Mouse (Mus musculus) urinary bladder, adult 2 months (tissue): Measurements from ENCODE around the gene Acvr1. TPM values are rescaled to one million over a fixed set of nuclear protein-coding genes. Genes with fewer than 3 reads are reported as not detected.

ENCODE experiments used
- DNase-seq: peaks from one replicate; pipeline ENCODE4 v3.0.0; 2022; ENCODE audit warnings: low spot score
- polyA plus RNA-seq: library from polyadenylated mRNA; depleted of rRNA; stranded (reverse); fragments of >200 nt; gene quantifications from 2 replicates; pipeline ENCODE4 v1.2.3, GENCODE M21; 2012

The Acvr1 gene
- polyA plus RNA-seq, 1 experiment = 21.9 TPM

DNA sequence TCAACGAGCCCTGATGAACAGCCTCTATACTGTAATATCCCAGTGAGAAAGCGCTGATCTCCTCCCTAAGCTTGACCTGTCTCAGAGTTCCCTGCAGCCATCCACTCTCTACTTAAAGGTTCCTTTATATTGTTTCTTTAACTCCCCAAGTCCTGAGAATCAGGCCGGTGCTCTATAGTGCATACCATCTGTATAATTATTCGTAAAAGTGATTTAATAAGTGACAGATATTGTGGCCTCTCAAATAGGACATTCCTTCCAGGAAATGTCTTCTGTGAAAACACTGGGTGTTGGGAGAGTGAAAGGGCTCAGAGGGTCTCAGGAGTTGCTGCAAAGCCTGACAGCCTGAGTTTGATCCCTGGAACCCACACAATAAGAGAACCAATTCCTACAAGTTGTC, 88.8 kb downstream of the Acvr1 start:
- DNase-seq = no peak

DNA sequence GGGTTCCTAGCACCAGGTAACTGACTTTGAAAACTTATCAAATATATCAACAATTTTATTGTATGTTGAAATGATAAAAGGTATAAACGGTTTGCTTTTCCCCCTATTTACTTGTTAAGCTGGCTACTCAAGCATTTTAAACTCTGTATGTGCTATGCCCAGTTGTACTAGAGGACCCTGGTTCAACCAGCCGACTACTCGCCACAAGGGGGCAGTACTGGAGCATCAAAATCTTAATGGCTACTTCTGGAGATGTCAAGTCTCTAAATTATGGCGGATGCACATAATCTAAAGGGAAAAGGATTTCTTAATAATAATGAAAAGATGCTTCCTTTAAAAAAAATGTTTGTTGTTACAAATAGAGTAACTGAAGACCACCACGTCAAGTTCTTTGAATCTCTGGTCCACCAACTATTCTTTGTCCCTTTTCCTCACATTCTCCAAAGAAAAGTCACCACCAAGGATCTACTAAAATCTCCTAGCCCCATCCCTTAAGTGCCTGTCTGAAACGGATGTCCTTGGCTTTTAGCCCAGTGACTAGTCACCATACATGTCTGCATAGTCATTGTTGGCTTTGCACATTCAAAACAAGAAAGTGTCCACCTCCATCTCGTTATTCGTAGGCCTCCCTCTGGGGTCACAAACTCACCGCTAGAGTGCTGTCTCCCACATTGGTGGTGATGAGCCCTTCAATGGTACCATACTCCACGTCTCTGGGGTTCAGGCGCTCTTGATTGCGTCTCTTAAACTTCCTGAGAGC, 89.8 kb downstream of the Acvr1 start:
- no peak for DNase-seq

DNA sequence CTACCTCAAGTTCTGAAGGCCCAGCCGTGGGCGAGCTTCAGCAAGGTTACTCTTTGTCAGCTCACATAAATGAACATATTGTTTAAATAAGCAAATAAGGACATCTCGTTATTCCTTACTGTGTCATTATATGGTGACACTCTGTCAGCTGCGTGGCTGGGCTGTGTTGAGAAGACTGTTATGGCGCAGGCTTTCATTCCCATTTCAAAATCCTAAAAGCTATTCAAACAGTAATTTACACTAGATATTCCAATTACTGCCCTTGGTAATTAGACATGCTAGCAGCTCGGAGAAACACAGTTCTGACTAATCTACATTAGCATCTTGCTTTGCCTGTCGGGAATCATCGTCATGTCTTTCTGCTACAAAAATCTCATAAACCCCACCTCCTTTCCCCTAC, 91.4 kb downstream of the Acvr1 start:
- no peak for DNase-seq

DNA sequence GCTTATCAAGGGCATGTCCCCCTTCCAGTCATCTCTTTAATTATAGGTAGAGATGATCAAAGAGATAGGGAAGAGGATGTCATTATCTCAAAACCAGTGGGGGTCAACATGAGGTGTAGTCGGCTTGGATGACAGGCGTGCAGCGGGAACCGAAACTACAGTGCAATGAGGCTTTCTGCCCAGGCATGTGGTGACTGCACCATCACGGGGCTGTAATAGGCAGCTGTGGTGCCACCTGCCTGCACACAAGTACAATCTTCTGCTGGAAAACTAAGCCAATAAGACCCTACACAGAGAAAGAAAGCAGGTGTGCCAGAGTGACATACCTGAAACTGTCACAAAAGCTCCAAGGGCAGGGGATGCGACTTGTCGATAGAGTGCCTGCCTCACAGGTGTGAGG, 96.7 kb downstream of the Acvr1 start:
- no peak for DNase-seq

DNA sequence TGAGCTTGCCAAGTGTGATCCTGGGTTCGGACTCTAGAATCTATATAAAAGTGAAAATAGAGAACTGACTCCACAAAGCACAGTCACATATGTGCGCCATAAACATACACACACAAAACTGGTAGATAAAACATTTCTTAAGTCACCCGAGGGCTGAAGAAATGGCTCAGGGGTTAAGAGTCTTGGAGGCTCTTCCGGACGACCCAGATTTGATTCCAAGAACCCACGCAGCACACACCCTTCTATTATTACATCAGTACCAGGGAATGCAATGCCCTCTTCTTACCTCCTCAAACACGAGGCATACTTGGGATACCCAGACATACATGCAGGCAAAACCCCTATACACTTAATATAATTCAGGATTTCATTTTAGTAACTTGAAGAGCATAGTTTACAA, 97.1 kb downstream of the Acvr1 start, which contains the start of gene Gm17409:
TSS of gene Gm17409 (plus strand) at position 301 of the 400 bp plus-strand sequence.
- no peak for DNase-seq

DNA sequence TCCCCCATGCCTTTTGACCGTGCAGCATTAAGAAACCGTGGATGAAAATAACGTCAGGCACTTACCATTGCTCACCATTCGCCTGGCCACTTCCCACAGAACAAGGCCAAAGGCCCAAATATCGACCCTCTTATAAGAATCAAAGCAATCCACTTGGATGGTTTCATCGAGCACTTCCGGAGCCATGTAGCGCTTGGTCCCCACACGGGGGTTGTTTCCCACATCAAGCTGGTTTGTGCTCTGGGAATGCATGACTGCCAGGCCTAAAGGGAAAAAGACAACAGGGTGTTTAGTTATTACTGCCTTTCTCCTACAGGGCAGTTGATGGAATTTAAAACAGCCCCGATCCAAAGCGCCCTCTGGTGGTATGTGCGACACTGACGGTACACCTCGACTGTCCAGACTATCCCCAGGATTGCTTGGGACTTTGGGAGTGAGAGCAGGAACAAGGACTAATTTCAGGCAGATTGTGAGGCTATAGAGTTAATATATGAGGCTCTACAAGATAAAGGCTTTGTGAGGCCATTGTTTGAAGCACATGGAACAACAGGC, 108.1 kb downstream of the Acvr1 start:
- no peak for DNase-seq

DNA sequence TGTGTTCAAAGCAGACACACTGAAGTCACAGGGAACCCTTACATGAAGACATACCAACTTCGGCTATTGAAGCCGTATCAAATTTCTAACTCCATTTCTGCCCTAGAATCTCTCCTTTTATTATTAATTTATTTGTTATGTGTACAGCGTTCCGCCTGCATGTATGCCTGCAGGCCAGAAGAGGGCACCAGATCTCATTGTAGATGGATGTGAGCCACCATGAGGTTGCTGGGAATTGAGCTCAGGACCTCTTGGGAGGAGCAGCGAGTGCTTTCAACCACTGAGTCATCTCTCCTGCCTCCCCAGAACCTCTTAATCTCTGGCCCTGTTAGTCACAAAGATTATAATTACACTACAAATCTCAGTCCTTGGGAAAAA, 109.5 kb downstream of the Acvr1 start:
- no peak for DNase-seq

DNA sequence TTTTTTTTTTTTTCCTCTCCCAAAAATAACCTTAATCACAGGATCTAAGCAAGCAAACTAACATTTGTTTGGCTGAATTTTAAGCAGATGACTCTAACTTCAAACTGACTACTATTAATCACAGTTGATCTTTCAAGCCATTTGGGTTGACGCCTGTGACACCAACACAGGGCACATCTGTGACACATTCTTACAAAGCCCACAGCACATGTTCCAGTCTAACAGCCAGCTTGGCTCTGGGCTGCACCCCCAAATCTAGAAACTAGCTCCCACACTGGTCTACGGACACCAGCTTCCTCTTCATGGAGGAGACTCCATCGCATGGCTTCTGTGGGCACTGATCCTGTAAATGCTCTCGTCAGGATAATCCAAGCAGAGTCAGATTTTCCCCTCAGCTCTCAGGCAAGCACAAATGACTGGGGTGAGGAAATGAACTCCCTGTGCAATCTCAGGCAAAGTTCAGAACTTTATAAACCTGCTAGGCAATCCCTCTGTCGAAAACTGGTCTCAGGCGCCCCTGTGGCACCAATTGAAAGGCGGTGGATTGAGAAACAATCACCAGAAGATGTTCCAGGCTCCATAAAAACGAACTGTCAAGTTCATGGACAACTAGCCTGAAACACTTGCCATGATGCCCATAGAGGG, 110.0 kb downstream of the Acvr1 start:
- DNase-seq = no peak

DNA sequence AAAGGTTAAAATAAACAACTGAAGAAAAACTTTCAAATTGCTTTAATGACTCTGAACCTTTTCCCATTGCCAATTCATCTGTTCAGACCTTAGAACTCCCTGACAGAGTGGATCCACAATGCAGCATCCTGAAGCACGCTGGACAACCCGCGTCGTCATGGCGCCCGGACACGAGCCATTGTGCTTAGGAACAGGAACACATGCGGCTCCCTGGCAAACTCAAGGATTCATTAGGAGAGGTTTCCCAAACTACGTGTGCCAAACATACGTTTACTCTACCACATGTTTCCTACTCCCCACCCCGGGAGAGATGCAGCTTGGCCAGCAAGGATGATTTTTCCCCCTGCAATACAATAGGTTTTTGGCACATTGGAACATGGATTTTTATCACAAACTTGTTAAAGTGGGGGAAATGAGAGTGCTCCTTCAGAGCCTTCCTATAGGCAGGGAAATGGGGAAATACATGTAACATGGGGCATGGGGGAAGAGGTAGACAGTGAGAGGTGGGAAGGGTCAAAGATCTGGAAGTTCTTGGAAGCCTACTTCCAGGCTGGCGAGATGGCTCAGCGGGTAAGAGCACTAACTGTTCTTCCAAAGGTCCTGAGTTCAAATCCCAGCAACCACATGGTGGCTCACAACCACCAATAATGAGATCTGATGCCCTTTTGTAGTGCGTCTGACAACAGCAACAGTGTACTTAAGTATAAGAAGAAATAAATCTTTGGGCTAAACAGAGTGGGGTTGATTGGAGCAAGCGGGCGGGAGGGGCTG, 112.7 kb downstream of the Acvr1 start:
- DNase-seq = no peak

DNA sequence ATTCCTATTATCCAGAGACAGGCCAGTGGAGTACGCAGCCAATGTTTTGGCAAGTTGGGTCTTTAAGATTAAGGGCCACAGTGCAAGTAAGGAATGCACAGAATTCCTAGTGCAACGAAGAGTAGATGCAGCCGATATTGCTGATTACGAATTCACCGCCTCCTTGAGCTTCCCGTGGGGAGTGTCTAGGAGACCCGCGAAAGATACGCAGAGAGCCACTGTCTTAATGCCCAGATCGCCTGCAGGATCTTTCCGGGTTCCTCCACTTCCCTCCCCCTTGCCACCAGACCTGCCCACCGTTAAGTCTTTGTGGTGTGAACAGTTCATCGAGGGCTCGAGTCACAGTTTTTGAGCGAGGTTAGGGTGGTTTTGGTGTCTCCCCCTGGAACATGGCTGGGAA, 120.0 kb downstream of the Acvr1 start:
- no peak for DNase-seq

DNA sequence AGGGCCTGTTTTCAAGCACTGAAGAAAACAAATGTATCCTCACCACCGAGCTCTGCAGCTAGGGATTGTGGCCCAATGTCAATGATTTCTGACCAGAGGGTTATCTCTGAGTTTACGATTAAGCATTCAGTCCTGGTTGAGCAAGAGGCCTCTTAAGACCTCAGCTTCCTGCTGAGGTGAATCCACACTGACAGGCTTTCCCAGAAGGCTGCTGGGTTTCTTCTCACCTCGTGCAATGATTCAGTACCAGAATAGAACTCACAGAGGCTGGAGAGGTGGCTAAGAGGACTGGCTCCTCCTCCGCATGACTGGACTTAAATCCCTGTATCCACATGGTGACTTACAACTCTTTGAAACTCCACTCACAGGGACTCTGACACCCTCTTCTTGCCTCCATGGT, 123.8 kb downstream of the Acvr1 start:
- no peak for DNase-seq

DNA sequence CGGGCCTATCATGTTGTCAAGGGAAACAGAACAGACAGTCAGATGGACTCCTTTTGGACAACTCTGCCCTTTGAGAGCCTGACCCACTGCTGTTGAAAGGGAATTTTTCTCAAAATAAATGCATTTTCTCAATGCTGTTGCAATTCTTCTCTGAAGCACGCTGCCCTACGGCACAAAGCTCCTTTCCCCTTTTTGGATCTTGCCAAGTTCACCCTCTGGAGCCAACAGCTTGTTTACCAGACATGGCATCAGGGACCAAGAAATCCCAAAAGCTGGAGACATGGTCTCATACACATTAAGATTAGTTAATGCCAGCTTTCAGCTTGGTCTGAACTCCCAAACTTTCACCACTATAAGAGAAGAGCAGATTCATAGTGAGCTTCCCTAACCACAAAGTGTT, 130.0 kb downstream of the Acvr1 start:
- no peak for DNase-seq

DNA sequence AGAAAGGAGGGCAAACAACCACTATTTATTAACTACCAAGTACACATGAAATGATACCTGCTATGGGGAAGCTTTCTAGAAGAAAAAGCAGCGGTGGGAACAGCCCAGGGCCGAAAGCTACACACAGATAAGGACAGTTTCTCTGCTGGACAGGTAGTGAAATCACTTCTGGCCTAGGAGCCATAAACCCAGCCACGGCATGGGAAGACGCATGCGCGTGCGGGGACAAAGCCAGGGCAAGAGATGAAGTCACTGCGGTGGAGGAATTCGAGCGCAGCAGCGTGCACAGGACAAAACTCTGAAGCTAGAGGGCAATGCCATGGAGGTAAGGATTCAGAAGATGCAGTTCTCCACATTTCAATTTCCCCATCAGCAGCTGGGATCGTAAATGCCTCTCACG, 131.4 kb downstream of the Acvr1 start:
- DNase-seq = no peak

DNA sequence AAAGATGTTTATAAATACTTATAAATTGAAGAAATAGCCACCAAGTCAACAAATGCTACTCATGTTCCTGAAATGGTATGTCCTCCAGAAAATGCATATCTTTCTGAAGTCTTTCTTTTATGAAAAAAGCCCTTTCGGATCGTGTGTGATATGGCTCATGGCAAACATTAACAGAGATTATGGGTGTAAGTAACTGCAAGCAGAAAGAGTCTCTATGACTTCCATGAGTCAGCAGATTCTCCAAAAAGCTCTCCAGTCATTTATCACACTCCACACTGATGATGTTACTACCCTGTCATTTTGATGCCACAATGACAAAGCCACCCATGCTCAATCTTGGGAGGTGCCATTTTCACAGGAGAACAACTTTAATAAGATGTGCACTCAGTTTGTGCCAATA, 132.5 kb downstream of the Acvr1 start:
- DNase-seq = no peak

DNA sequence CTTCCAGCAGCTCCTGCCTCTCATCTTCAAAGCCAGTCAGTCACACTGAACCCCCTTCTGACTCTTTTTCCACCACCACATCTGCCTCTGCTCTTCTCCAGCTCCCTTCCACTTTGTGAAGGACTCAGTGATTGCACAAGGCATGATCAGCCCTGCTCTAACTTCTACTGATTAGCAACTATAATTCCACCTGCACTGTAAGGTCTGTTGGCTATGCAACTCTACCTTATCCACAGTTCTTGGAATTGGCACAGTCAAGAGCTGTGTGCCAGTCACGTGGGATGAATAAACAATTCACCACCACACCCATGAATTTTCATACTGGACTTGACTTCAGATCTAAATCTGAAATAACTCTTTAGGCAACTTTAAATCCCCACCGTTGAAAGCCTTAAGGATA, 133.6 kb downstream of the Acvr1 start:
- no peak for DNase-seq

DNA sequence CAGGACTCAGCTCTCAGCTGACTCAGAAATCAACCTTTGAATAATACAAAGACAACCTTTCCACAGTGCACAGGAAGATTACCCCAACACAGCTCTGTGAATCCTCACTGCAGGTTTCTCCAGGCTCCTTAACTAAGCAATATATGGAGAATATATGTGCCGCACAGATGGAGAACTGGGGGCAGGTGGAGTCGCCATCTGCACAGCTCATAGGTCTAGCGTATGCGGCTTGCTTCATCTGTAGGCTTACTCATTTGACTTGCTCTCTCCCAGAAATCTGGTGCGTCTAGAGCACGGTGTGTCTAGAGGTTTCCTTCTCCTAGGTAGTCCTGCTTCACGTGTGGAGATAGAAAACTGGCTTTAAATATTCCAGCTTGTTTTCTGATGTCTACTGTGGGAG, 134.7 kb downstream of the Acvr1 start:
- DNase-seq = no peak

DNA sequence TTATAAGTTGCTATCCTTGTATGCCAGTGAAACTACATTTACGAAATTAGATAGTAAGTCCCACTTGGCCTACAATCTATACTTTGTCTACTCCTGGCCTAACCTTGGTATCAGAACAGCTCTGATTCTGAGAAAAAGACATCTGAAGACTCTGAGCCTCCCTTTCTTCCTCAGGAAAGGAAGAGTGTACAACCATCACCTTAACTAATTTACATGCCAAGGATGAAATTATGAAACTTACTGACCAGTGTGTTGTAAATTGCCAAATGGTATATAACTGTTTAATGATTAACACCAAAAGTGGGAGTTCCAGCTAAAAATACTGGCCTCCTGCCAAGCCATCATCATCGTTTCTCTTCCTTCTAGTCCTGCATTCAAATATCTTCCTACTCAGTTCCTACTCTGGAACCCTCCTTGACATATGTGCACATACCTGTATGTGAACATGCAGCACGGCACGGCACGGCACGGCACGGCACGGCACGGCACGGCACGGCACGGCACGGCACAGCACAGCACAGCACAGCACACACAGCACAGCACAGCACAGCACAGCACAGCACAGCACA, 141.4 kb downstream of the Acvr1 start:
- no peak for DNase-seq

DNA sequence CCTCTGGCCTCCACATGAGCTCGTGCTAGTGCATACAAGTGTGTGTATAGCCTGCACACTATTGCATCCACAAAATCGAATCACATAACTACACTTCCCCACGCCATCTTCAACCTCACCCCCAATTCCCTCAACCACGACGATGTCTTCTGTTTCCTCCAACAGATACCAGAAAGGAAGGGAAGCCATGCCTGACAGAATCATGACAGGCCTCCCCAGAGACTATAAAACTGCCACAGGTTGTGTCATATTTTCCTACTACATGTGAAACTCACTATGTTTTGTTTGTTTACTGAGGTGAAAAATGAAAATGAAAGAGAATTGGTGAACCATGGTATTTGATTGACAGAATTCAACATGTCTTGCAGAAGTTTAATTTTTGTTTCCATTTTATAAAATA, 143.6 kb downstream of the Acvr1 start:
- DNase-seq = no peak

DNA sequence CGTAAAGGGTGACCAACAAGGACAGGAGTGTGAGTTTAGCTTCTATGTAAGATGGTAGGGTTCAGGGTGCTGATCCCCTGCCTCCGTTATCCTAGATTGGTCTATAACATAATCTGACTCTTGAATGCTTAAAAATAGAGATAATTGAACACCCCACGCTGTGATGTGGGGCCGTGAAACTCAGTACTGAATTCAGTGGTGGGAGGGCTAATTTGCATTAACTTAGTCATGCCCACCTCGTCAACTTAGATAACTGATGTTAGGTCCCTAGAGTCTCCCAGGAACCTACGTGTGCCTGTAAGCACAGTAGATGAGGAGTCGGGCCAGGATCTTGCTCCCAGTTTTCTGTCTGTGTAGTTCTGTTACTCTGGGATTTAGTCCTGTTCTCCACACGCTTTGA, 147.4 kb downstream of the Acvr1 start:
- no peak for DNase-seq

DNA sequence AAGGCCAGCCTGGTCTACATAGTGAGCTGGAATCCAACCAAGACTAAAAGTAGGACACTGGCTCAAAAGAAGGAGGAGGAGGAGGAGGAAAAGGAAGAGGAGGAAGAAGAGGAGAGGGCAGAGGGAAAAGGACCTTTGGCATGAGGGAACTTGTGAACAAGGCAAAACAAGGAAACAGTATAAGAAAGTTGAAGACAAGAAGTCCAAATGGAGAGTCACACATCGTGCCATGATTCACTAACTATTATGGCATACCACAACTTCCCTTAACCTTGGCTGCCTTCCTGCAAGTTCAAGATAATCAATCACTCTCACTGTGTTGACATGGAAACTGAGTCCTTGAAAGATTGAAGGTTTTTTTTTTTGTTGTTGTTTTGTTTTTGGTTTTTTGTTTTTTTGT, 148.8 kb downstream of the Acvr1 start:
- no peak for DNase-seq

DNA sequence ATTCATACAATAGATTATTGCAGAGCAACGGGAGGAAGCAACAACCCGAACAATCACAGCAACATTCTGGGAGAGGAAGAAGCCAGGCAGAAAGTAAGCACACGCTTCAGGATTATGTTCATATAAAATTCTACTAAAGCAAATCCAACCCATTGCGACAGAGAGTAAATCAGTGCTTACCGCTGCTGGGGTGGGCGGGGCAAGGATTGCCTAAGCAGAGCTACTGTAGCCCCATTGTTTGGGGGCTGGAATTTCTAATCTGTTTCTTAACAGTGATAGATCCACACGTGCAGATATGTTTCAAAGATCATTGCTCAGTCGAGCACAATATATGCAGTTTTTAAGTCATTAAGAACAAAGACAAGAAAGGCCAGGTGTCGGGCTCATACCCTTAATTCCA, 149.3 kb downstream of the Acvr1 start:
- DNase-seq = no peak

DNA sequence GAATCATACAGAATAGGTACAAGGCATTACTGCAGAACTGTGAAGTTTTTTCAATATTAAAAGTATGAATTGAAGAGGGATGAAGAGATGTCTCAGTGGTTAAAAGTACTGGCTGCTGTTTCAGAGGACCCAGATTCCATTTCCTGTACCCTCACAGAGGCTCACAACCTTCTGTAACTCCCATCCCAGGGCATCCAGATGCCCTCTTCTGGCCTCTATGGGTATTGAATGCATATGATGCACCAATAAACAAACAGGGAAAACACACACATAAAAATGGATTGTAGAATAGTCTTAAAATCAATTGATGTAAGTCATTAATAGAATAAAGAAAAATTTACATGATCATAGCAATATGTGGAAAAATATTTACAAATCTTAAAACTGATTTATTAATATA, 151.9 kb downstream of the Acvr1 start:
- DNase-seq = no peak
